Mouse (Mus musculus) heart, embryonic 16.5 days (tissue): ENCODE results near the gene Prrg2. TPM values are rescaled to one million over a fixed set of nuclear protein-coding genes. Genes with fewer than 3 reads are reported as not detected.

Experiments used
- ATAC-seq: fragments of 200-750 bp; cut with Nextera tagmentation; replicated peaks from 2 replicates; pipeline ENCODE4 v1.8.0; 2017; ENCODE audit warnings: moderate number of reproducible peaks; ENCODE audit not compliant: insufficient read depth, low FRiP score; ENCODE audit errors: extremely low read depth
- H3K27ac ChIP-seq: fragments of 300-500 bp; sonication (generic); 2 replicates; pipeline ENCODE4 v1.5.1; 2014; ENCODE audit warnings: mild to moderate bottlenecking, low read length, control low read depth, moderate library complexity
- H3K27me3 ChIP-seq: fragments of 300-500 bp; sonication (generic); 2 replicates; pipeline ENCODE4 v1.6.1; 2014; ENCODE audit warnings: low read length, mixed read lengths; ENCODE audit not compliant: control insufficient read depth, insufficient read depth
- H3K36me3 ChIP-seq: fragments of 300-500 bp; sonication (generic); 2 replicates; pipeline ENCODE4 v1.6.1; 2014; ENCODE audit not compliant: control insufficient read depth, insufficient read depth
- H3K4me1 ChIP-seq: fragments of 300-500 bp; sonication (generic); 2 replicates; pipeline ENCODE4 v1.6.1; 2014; ENCODE audit warnings: low read length, mixed read lengths; ENCODE audit not compliant: control insufficient read depth, insufficient read depth
- H3K4me2 ChIP-seq: fragments of 300-500 bp; sonication (generic); 2 replicates; pipeline ENCODE4 v1.6.1; 2014; ENCODE audit warnings: low read depth, mild to moderate bottlenecking, control low read depth, low read length
- H3K4me3 ChIP-seq: fragments of 300-500 bp; sonication (generic); 2 replicates; pipeline ENCODE4 v1.5.1; 2014; ENCODE audit warnings: mild to moderate bottlenecking, control low read depth, low read length
- H3K9ac ChIP-seq: fragments of 300-500 bp; sonication (generic); 2 replicates; pipeline ENCODE4 v1.6.1; 2014; ENCODE audit warnings: low read length, control low read depth
- H3K9me3 ChIP-seq: fragments of 300-500 bp; sonication (generic); replicated peaks from 2 replicates; pipeline ENCODE4 v1.6.1; 2016; ENCODE audit warnings: low read length; ENCODE audit not compliant: control insufficient read depth
- WGBS: fragments of 180-500 bp; shearing (Covaris S2); extraction: QIAGEN DNeasy Blood & Tissue Kit; methylation state at CpG from one replicate; pipeline ENCODE4 v1.1.7; 2014; 5-methylcytosine and 5-hydroxymethylcytosine counted together
- polyA plus RNA-seq: library from polyadenylated mRNA; unstranded; fragments of >200 nt; fragmentation: Nextera tagmentation; extraction: Ambion mirVana; gene quantifications from 2 replicates; pipeline ENCODE4 v1.2.1, GENCODE M21; 2015

Prrg2 gene
- polyA plus RNA-seq, 1 experiment from 2014 or later = 12.9 TPM

GRCm38 (mm10) chr7:45053931-45054510, 8.5 kb downstream of the Prrg2 start:
- peak; percentile 94 for ATAC-seq
- WGBS = 0% methylated on average over 32 of the region's 33 CpGs
- peak overlapping the region; percentile 84 for H3K4me2 ChIP-seq
- H3K9me3 ChIP-seq = no peaks in the 10 kb centered on the region
- H3K27ac ChIP-seq = peak overlapping the region; percentile 98
- no peaks in the 10 kb centered on the region for H3K27me3 ChIP-seq
- peaks cover 14% of the 10 kb centered on the region for H3K36me3 ChIP-seq
- H3K4me3 ChIP-seq = peak overlapping the region; percentile 96
- H3K9ac ChIP-seq = peak overlapping the region; percentile 75
- H3K4me1 ChIP-seq = peaks cover 17% of the 10 kb centered on the region

DNA sequence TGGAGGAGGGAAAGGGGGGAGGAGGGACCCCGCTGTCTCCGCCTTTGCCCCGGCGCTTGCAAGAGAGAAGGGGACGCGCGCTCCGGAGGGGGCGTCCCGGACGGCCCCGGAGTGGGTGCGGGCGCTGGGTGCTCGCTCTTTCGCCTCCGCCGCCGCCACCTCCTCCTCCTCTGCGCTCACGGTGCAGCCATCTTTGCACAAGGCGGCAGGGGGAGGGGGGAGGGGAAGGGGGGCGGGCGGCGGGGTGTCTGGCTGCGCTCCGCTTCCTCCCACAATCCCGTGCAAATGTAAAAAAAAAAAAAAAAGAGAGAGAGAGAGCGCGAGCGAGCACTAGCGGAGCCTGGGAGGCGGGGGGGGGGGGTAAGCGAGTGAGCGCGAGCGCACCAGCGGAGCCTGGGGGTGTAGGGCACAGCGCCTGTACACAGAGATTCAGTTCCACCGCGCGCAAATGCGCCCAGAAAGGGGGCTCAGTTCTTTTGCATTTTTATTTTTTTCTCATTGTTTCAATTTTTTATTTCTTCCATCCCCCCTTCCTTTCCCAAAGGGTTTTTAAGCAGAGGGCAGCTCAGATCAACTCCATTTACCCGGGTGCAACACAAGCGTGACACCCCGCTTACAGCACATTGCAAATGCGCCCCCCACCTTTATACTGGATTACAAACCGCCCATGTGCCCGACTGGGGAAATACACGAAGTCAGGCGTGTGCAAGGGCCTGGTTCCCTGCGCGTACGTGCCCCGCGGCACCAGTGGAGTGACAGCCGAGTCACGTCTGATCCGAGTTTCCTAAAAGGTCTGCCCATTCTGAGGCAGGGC, 9.2 kb downstream of the Prrg2 start:
- Histone ChIP-seq H3K27ac (peak overlapping the region; percentile 98), H3K4me3 (peak overlapping the region; percentile 96), H3K36me3 (peaks cover 21% of the 10 kb centered on the region), H3K9ac (peak overlapping the region; percentile 97), H3K27me3 (no peaks in the 10 kb centered on the region), H3K4me2 (peak overlapping the region; percentile 98), H3K9me3 (no peaks in the 10 kb centered on the region), H3K4me1 (peaks cover 17% of the 10 kb centered on the region)
- WGBS = 1% methylated on average over 33 of the region's 59 CpGs
- peak; percentile 47 for ATAC-seq

DNA sequence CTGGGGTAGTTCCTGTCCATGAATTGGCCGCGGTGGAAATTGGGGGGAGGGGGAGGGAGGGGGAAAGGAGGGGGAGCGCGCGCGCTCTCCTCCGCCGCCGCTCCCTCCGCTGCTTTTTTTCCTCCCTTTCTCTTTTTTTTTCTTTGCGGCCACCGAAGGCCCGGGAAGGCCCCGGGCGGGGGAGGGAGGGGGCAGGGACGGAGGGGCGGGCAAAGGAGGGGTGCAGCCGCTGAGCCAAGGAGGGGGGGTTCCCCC, 9.7 kb downstream of the Prrg2 start, which contains the start of gene Prr12:
Gene Prr12 (minus strand): TSS at position 20 of the 255 bp plus-strand sequence.
- no peak for ATAC-seq
- Histone ChIP-seq H3K4me2 (peak within 1 kb of the TSS; percentile 98), H3K9ac (peak within 1 kb of the TSS; percentile 97), H3K4me1 (peaks cover 17% of the 10 kb centered on the region), H3K27me3 (no peaks in the 10 kb centered on the region), H3K4me3 (peak within 1 kb of the TSS; percentile 96), H3K9me3 (no peaks in the 10 kb centered on the region), H3K36me3 (peaks cover 26% of the 10 kb centered on the region), H3K27ac (peak within 1 kb of the TSS; percentile 98)
- 0% methylated on average over 11 of the region's 18 CpGs for WGBS

DNA sequence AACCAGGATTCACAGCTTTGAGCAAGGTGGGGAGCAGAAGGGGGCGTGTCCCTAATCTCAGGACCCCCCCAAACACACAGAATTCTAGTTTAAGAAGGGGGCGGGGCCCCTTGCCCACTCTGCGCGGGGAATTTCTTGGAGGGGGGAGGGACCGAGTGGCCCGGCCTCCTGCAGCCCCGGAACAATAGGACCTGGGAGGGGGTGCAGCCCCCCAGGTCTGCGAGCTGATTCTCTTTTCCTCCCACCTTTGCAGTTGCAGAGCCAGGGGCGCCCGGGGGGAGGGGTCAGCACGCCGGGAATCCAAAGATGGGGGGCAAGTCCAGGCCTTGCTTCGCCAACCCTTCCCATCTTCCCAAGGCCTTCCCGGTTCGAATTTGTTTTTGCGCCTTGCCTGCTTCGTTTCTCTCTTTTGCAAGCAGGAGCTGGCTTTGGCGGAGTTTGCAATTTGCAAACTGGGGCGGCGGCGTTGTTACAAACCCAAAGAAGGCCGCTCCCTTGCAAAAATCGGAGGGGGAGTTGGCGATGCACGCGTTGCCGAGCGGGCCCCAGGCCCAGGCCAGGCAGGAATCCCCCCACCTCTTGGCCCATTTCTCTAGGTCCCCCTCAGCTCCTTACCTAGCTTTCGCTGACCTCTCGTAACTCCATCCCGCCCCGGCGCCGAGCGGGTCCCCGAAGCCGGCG, 10.2 kb downstream of the Prrg2 start:
- no peak for ATAC-seq
- Histone ChIP-seq H3K27me3 (no peaks in the 10 kb centered on the region), H3K36me3 (peaks cover 31% of the 10 kb centered on the region), H3K9me3 (no peaks in the 10 kb centered on the region), H3K27ac (peak overlapping the region; percentile 98), H3K4me1 (peaks cover 17% of the 10 kb centered on the region), H3K9ac (peak overlapping the region; percentile 97), H3K4me3 (peak overlapping the region; percentile 96), H3K4me2 (peak overlapping the region; percentile 98)
- WGBS = under 1% methylated on average over 38 of the region's 38 CpGs

- Histone ChIP-seq H3K36me3 (peaks cover 38% of the 10 kb centered on the region), H3K27me3 (no peaks in the 10 kb centered on the region), H3K4me1 (peaks cover 17% of the 10 kb centered on the region), H3K4me2 (peak overlapping the region; percentile 98), H3K27ac (peak overlapping the region; percentile 98), H3K4me3 (peak overlapping the region; percentile 96), H3K9me3 (no peaks in the 10 kb centered on the region), H3K9ac (peak overlapping the region; percentile 97)
- ATAC-seq = no peak
- WGBS = 3% methylated on average over 13 of the region's 13 CpGs
Observed at GRCm38 (mm10) chr7:45051601-45051974, 10.9 kb downstream of the Prrg2 start.

DNA sequence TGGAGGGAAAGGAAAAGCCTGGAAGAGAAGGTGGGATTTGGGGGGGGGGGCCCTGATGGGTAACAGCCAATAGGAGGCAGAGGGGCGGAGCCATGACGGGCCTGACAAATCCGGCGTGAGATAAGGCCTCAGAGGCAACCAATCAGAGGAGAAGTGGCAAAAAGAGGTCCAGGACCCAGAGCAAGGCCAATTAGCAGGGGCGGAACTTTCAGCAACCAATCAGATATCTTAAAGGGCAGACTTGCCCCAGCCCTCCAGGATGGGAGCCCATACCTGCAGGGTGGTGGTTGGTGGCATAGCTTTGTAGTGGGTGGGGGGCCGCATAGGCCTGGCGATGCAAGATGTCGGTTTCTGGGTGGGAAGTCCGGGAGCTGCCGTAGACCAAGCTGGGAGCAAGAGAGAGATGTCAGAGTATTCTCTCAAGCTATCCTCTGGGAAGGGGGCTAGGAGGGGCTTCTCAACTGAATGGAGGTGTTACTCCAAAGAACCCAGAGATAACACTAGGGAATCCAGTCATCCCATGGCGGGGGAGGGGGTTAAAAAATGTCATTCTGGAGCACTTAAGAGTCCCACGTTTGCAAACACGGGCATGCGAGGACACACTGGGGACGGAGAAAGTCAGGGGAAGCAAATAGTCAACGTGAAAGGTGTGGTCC, 11.4 kb downstream of the Prrg2 start:
- H3K9me3 ChIP-seq = no peaks in the 10 kb centered on the region
- WGBS = 9% methylated on average over 16 of the region's 16 CpGs
- no peaks in the 10 kb centered on the region for H3K27me3 ChIP-seq
- H3K4me1 ChIP-seq = peaks cover 17% of the 10 kb centered on the region
- peaks cover 41% of the 10 kb centered on the region for H3K36me3 ChIP-seq
- peak overlapping the region; percentile 98 for H3K27ac ChIP-seq
- H3K9ac ChIP-seq = peak overlapping the region; percentile 97
- H3K4me2 ChIP-seq = peak overlapping the region; percentile 98
- no peak; the same call in 1 of the 2 replicates for ATAC-seq
- H3K4me3 ChIP-seq = peak overlapping the region; percentile 96

GRCm38 (mm10) chr7:45048923-45049657, 13.4 kb downstream of the Prrg2 start:
- 89% methylated on average over 23 of the region's 23 CpGs for WGBS
- Histone ChIP-seq H3K9ac (no peak overlapping the region), H3K27ac (no peak overlapping the region), H3K27me3 (no peaks in the 10 kb centered on the region), H3K4me3 (no peak overlapping the region), H3K9me3 (no peaks in the 10 kb centered on the region), H3K36me3 (peaks cover 59% of the 10 kb centered on the region), H3K4me2 (no peak overlapping the region), H3K4me1 (peaks cover 17% of the 10 kb centered on the region)
- ATAC-seq = no peak

- H3K27ac ChIP-seq = no peak overlapping the region
- no peak overlapping the region for H3K9ac ChIP-seq
- peaks cover 14% of the 10 kb centered on the region for H3K4me1 ChIP-seq
- H3K4me3 ChIP-seq = no peak overlapping the region
- H3K4me2 ChIP-seq = no peak overlapping the region
- H3K36me3 ChIP-seq = peaks cover 67% of the 10 kb centered on the region
- 90% methylated on average over 38 of the region's 38 CpGs for WGBS
- H3K9me3 ChIP-seq = no peaks in the 10 kb centered on the region
- no peak for ATAC-seq
- no peaks in the 10 kb centered on the region for H3K27me3 ChIP-seq
Observed at GRCm38 (mm10) chr7:45048001-45048890, 14.2 kb downstream of the Prrg2 start.
